Mouse (Mus musculus) bone marrow macrophage, adult 2 months (primary cell): ENCODE measurements around the gene Grik4.

Source experiments
- CTCF ChIP-seq: IDR thresholded peaks from 2 replicates; pipeline ENCODE4 v1.5.1; 2012; ENCODE audit warnings: low read depth, mild to moderate bottlenecking, low read length, moderate library complexity
- POLR2A ChIP-seq: IDR thresholded peaks from 2 replicates; pipeline ENCODE4 v1.6.1; 2012; ENCODE audit warnings: mild to moderate bottlenecking, low read depth, low read length, borderline replicate concordance

- TF ChIP-seq CTCF (no peak), POLR2A (no peak)
Measured at GRCm38 (mm10) chr9:42870257-42870656, 74.0 kb downstream of the Grik4 start.
